Mouse (Mus musculus) liver, adult 2 months (tissue): ENCODE measurements around the gene Ap4m1.

ENCODE experiments used
- CTCF ChIP-seq: fragments of 200-500 bp; IDR thresholded peaks from 2 replicates; pipeline ENCODE4 v1.5.1; 2011; ENCODE audit warnings: low read depth, low read length, control low read depth
- POLR2A ChIP-seq: fragments of 200-500 bp; IDR thresholded peaks from 2 replicates; pipeline ENCODE4 v1.6.1; 2011; ENCODE audit warnings: low read length, control low read depth; ENCODE audit not compliant: insufficient read depth; ENCODE audit errors: extremely low read depth

DNA sequence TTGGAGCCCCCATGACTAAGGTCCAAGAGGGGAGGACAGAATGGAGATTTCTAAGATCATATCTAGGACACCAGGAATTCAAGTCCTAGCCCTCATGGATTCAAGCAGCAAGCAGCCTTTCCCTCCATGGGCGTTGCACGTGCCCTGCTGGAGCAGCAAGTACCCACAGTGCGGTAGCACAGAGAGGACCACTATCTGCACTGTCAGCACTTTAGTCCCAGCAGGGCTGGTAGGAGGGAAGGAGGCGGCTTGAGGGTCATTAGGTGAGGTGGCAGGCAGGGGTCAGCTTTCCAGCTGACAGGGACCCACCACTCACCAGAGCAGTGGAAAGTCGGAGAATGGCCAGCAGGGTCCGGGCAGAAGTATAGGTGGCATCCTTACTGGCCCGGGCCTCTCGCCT, 6.2 kb upstream of the Ap4m1 start:
- TF ChIP-seq CTCF (no peak), POLR2A (no peak)
